Mouse (Mus musculus) cerebellum, adult 8-10 months (tissue): ENCODE data around the gene Pet117.

Experiments
- DNase-seq: peaks from one replicate; pipeline ENCODE4 v3.0.0; 2022

Gene Pet117

GRCm38 (mm10) chr2:144386296-144386695, 17.5 kb downstream of the Pet117 start:
- DNase-seq, result no peak

DNA sequence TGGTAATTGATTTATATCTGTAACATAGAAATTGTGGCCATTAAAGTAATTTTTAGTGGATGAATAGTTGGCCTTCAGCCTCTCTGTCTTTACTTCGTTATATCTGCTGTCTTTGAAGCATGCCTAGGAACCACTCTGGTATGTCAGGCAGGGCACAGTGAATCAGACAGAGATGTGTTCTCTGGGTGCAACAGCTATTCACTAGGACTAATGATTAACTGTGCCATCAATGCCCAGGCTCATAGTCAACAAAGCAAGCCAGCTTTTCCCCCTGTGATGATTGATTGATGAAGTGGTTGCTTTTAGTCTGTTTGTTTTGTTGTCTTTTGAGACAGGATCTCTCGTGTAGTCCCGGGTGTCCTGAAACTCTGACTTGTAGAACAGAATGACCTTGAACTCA, 19.6 kb downstream of the Pet117 start:
- DNase-seq, result no peak

- DNase-seq, result no peak
Measured at GRCm38 (mm10) chr2:144399531-144399930, 30.7 kb downstream of the Pet117 start.

DNA sequence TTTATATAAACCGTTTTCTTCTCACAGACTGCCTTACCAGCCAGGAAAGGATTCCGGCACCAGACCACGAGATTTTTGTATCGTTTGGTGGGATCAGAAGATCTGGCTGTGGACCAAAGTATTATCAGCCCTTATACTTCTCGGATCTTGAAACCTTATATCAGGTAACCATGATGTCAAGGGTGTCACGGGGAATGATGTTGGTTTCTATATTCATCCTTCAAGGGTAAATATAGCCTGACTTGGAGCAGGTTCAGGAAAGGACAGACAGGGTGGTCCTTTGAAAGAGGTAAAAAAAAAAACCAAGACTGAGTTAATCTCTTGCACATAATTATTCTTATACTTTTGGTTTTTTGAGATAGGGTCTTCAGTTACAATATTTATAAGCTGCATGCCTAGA, 31.9 kb downstream of the Pet117 start:
- DNase-seq, result no peak

- DNase-seq, result no peak
Measured at GRCm38 (mm10) chr2:144409037-144409436, 40.2 kb downstream of the Pet117 start.

DNA sequence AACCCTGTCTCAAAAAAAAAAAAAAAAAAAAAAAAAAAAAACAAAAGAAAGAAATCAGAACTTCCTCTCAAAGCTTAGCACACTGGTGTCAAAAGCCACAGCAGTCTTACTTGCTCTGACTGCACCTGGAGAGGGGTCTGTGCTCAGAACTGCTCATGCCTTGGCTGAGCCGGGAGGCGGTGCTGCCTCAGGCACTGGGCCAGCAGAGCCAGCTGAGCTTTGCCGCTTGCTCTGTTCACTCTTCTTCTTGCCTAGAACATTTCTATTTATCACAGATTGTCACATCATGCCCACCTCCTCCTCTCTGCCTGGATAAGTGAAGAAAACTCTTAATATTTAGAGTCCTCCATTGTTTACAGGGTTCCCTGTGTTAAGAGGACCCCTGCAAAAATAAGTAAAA, 41.8 kb downstream of the Pet117 start:
- peak; percentile 10 for DNase-seq

GRCm38 (mm10) chr2:144414646-144415045, 45.9 kb downstream of the Pet117 start:
- DNase-seq, result peak; percentile 19

GRCm38 (mm10) chr2:144416859-144417258, 48.1 kb downstream of the Pet117 start:
- no peak for DNase-seq

DNA sequence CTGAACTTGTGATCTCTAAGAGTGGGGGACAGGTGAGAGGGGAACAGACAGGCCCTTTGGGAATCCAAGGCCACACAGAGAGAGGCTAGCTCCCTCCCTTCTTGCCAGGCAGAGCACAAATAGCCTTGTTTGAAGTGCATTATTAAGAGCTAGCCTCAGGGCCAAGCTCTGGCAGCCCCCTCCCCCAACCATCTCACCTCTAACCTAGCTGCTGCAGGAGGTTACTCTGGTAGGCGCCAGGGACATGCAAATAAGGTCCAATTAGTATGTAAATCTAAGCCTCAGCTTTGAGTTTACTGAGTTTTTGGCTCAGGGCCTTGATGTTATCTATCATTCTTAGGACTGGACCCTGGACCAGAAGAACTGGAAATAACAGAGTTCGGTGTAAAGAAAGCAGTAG, 49.3 kb downstream of the Pet117 start:
- no peak for DNase-seq

DNA sequence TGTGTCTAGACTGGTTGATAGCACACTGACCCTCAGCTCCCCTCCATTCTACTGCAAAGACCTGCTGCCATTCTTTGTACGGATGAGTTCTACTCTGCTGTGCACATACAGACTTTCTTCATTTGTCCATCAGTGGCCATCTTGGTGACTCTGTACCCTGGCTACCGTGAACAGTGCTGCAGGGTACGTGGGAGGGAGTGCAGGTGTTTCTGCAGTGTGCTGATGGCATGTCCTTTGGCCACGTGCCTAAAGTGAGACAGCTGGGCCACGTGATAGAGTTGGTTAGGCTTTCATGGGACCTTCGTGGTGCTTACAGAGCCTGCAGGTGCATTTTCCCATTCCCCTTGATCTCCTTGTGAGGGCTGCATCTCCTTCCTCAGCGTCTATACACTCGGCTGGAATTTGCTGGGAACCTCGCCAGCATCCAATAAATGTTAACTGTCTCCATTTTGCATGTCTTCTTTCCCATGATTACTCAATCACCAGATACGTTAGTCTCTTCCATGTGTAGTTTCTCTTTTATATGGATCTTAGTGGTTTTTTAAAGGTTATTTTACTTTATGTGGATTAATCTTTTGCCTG, 53.4 kb downstream of the Pet117 start:
- no peak for DNase-seq
